11 mouse cellular contexts compared by ENCODE assay signal in the genomic region with DNA sequence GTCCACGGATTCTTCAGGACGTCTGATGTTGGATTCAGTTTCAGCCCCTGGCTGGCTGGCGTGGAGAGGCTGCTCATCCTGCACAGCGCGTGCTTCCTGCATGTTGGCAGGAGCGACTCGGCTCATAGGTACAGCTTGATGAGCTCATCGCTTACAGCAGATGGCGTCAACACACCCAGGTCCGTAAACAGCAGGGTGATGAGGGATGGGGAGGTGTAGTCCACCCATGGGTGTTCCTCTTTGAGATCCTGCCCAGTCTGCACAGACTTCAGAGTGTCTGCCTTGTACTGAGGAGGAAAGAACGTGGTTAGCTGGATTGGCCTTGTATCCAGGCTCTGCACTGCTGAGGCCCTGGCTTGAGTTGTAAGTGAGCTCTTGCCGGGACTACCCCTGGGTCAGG. TPM values are rescaled to one million over a fixed set of nuclear protein-coding genes. Genes with fewer than 3 reads are reported as not detected.
DNase-seq lines count a peak whose midpoint lies in the region; ATAC-seq lines count a peak whose summit lies in the region.
"Had no signal": no experiment of that assay in that cellular context is flagged by ENCODE, and none has a peak within 500 bp of the region (broad histone marks: within the 10 kb centered on the region; RNA-seq: fewer than 3 reads in every experiment).

No protein-coding gene starts in this region.

- no peak for DNase-seq in cerebellum, postnatal 4 days (ENCODE audit: low spot score in 2 of 2)
- DNase-seq in cerebellum, postnatal 10 days: peak; percentile 23 to 34
- DNase-seq in layer of hippocampus, adult 9-11 months: peak; percentile 91
- DNase-seq in right cerebral cortex, postnatal 10 days (ENCODE audit: low spot score in 2 of 2): peak; percentile 46 to 61
- no peak for DNase-seq in spleen, adult 18-20 months
- no peak for DNase-seq in MN1 (ENCODE audit: low spot score)
- DNase-seq: gastrocnemius, postnatal 36 days; lung, embryonic 14.5 days had no signal

- ATAC-seq in cerebellum, adult (ENCODE audit: insufficient number of reproducible peaks, low FRiP score, low TSS enrichment): peak; percentile 36; the same call in 1 of the 2 replicates
- no peak for ATAC-seq in monocyte, adult 5-6 weeks (replicated peaks; ENCODE audit: insufficient number of reproducible peaks, low FRiP score, low TSS enrichment, poor library complexity, severe bottlenecking)
- ATAC-seq: hindbrain, embryonic 16.5 days had no signal

RNA-seq across cellular contexts. Expression of gene Eif2b1, which starts 7.9 kb away (rescaled TPM):
- 21.2 to 26.1 TPM (median 23.4 TPM) in 3 replicates for total RNA-seq in monocyte, adult 5-6 weeks (2017)

RNA-seq across cellular contexts. Expression of gene Gtf2h3, which starts 7.9 kb away (rescaled TPM):
- total RNA-seq in monocyte, adult 5-6 weeks (2017): 12.7 to 25.2 TPM (median 15.0 TPM) in 3 replicates

RNA-seq across cellular contexts. Expression of gene Ddx55, which starts 18.4 kb away (rescaled TPM):
- total RNA-seq in monocyte, adult 5-6 weeks (2017): 23.3 to 32.0 TPM (median 28.7 TPM) in 3 replicates

RNA-seq across cellular contexts. Expression of gene Tmed2, which starts 30.6 kb away (rescaled TPM):
- total RNA-seq in monocyte, adult 5-6 weeks (2017): 574 to 1,047 TPM (median 1,041 TPM) in 3 replicates

RNA-seq across cellular contexts. Expression of gene Rilpl1, which starts 39.9 kb away (rescaled TPM):
- 1.4 to 3.0 TPM in 2 of 3 replicates, not detected in the other for total RNA-seq in monocyte, adult 5-6 weeks (2017)

Comparison
In these comparisons a context has a peak if more than half of its experiments do, and no peak if none do; other contexts are left out.
1. DNase-seq: peak in cerebellum, postnatal 10 days (2 of 2), layer of hippocampus, adult 9-11 months (single experiment) and right cerebral cortex, postnatal 10 days (2 of 2); none in cerebellum, postnatal 4 days (0 of 2), spleen, adult 18-20 months (0 of 2) and MN1 (single experiment).